Mouse (Mus musculus) liver, embryonic 13.5 days (tissue): Measurements from ENCODE around the gene Tex101. TPM values are rescaled to one million over a fixed set of nuclear protein-coding genes. Genes with fewer than 3 reads are reported as not detected.
"Not testable (repeated sequence)": the region's sequence is repeated elsewhere in the genome, so short reads cannot be mapped to it uniquely, and the experiment has no call there.

ENCODE experiments used
- ATAC-seq: fragments of 200-750 bp; cut with Nextera tagmentation; 2 replicates; pipeline ENCODE4 v1.8.0; 2017; ENCODE audit warnings: low read depth, mild to moderate bottlenecking, moderate number of reproducible peaks, moderate library complexity
- DNase-seq: peaks from one replicate; pipeline ENCODE4 v3.0.0; 2022
- H3K27ac ChIP-seq: fragments of 300-500 bp; sonication (generic); 2 replicates; pipeline ENCODE4 v1.5.1; 2015; ENCODE audit warnings: moderate library complexity, mild to moderate bottlenecking, inconsistent platforms
- H3K27me3 ChIP-seq: fragments of 300-500 bp; sonication (generic); 2 replicates; pipeline ENCODE4 v1.6.1; 2015; ENCODE audit warnings: mild to moderate bottlenecking, inconsistent platforms
- H3K36me3 ChIP-seq: fragments of 300-500 bp; sonication (generic); 2 replicates; pipeline ENCODE4 v1.6.1; 2015; ENCODE audit warnings: mild to moderate bottlenecking, inconsistent platforms
- H3K4me1 ChIP-seq: fragments of 300-500 bp; sonication (generic); replicated peaks from 2 replicates; pipeline ENCODE4 v1.6.1; 2015; ENCODE audit warnings: inconsistent platforms
- H3K4me2 ChIP-seq: fragments of 300-500 bp; sonication (generic); 2 replicates; pipeline ENCODE4 v1.6.1; 2015; ENCODE audit warnings: inconsistent platforms, mild to moderate bottlenecking, moderate library complexity
- H3K4me3 ChIP-seq: fragments of 300-500 bp; sonication (generic); replicated peaks from 2 replicates; pipeline ENCODE4 v1.5.1; 2015; ENCODE audit warnings: mild to moderate bottlenecking, inconsistent platforms
- H3K9ac ChIP-seq: fragments of 300-500 bp; sonication (generic); 2 replicates; pipeline ENCODE4 v1.6.1; 2015; ENCODE audit warnings: mild to moderate bottlenecking, inconsistent platforms
- H3K9me3 ChIP-seq: fragments of 300-500 bp; sonication (generic); replicated peaks from 2 replicates; pipeline ENCODE4 v1.6.1; 2016; ENCODE audit warnings: inconsistent platforms
- WGBS: fragments of 180-500 bp; shearing (Covaris S2); methylation state at CpG from one replicate; pipeline ENCODE4 v1.1.7; 2015; ENCODE audit not compliant: insufficient replicate concordance; 5-methylcytosine and 5-hydroxymethylcytosine counted together
- polyA plus RNA-seq: library from polyadenylated mRNA; unstranded; fragments of >200 nt; fragmentation: Nextera tagmentation; extraction: Ambion mirVana; gene quantifications from 2 replicates; pipeline ENCODE4 v1.2.1, GENCODE M21; 2015

Gene Tex101
- not detected in 2 replicates for polyA plus RNA-seq

DNA sequence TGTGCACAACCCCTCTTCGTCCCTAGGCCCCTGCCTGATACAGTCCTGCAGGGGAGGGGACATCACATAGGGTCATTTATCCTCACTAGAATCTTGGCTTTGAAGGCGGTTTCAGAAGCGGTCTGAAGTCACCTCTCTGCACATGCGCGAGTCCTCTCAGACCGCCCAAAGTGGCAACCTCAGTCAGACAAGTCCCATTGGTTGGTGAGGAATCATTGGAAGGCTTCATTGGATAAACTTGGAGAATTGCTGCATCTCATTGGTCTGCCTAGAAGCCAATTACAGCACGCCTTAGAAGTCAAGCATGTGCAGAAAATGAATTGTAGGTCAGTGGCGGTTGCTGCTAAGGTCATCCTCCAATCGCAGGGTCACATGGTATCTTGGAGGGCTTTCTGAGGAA lies at the start of gene Tex101:
Gene Tex101 (minus strand): TSS at position 101 of the 400 bp plus-strand sequence.
- no peak for DNase-seq
- no peak within 1 kb of the TSS for H3K27ac ChIP-seq
- ATAC-seq, result no peak
- H3K4me3 ChIP-seq, result no peak within 1 kb of the TSS
- no peaks in the 10 kb centered on the region for H3K4me1 ChIP-seq
- 70% methylated on average over 9 of the region's 9 CpGs for WGBS
- no peaks in the 10 kb centered on the region for H3K9me3 ChIP-seq
- no peak within 1 kb of the TSS for H3K9ac ChIP-seq
- no peak within 1 kb of the TSS for H3K4me2 ChIP-seq
- H3K27me3 ChIP-seq, result no peaks in the 10 kb centered on the region
- H3K36me3 ChIP-seq, result no peaks in the 10 kb centered on the region

DNA sequence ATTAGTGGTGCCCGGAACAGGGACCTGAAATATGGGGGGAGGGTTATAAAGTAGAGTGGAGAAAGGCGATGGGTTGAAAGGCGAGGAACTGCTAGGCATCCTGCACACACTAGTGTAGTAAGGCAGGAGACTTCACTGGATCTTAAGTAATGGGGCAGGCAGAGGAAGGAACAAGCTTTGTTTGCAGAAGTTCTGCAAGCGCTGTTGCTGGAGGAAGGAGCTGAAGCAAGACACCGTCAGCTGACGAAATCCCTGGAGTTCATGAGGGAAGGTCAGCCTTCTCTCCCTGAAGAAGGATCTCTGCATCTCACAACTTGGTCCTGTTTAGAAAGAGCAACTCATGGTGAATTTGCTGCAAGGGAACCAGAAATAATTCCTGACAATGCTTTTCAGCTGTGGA lies 38.6 kb upstream of the Tex101 start:
- no peak for ATAC-seq
- DNase-seq, result no peak
- Histone ChIP-seq H3K4me3 (no peak overlapping the region), H3K27ac (no peak overlapping the region), H3K36me3 (no peaks in the 10 kb centered on the region), H3K4me1 (no peaks in the 10 kb centered on the region), H3K9ac (no peak overlapping the region), H3K9me3 (no peaks in the 10 kb centered on the region), H3K27me3 (no peaks in the 10 kb centered on the region), H3K4me2 (no peak overlapping the region)
- WGBS, result 45% methylated on average over 6 of the region's 6 CpGs

DNA sequence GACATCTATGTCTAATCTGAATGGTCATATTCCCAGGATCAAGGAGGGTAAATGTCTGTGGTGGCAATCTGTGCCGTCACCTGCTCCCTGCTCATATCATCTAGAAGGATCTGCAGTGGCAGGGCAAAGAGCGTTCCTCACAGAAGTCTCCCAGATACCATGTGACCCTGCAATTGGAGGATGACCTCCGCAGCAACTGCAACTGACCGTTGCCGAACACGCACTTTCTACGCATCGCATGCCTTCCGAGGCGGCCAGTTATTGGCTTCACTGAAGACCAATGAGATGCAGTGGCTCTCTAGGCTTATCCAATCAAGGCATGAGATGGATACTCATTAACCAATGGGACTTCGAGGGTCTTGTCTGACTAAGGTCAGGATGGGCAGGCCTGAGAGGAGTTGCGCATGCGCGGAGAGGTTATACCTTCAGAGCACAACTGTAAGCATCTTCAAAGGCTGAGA lies 32.4 kb upstream of the Tex101 start, which contains the start of gene BC049730:
Gene BC049730 (plus strand): TSS at position 411 of the 461 bp plus-strand sequence.
- Histone ChIP-seq H3K27me3 (no peaks in the 10 kb centered on the region), H3K36me3 (no peaks in the 10 kb centered on the region), H3K9ac (no peak within 1 kb of the TSS), H3K4me1 (no peaks in the 10 kb centered on the region), H3K27ac (no peak within 1 kb of the TSS), H3K9me3 (no peaks in the 10 kb centered on the region), H3K4me3 (no peak within 1 kb of the TSS), H3K4me2 (no peak within 1 kb of the TSS)
- ATAC-seq, result no peak
- WGBS, result 80% methylated on average over 14 of the region's 14 CpGs
- no peak for DNase-seq

DNA sequence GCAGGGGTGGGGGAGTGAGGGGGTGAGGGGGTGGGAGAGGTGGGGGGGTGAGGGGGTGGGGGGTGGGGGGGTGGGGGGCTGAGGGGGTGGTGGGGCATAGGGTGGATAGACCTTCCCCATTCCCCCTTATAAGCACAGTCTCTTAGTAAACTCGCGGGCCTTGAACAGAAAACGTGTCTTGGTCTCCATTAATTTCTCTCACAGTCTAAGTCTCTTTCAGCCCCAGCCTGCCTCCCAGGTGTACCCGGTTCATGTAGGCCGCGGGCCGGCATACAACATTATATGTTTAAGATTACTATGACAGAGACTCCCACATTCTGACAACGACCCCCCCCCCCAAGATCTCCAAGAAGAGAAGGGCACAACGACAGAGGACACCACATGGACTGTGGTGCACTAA lies 26.4 kb upstream of the Tex101 start:
- H3K4me3 ChIP-seq, H3K27ac ChIP-seq, H3K4me2 ChIP-seq, H3K4me1 ChIP-seq, DNase-seq, H3K9ac ChIP-seq, H3K36me3 ChIP-seq, H3K27me3 ChIP-seq, ATAC-seq, H3K9me3 ChIP-seq: not testable (repeated sequence)
- WGBS, result 63% methylated on average over 9 of the region's 9 CpGs

DNA sequence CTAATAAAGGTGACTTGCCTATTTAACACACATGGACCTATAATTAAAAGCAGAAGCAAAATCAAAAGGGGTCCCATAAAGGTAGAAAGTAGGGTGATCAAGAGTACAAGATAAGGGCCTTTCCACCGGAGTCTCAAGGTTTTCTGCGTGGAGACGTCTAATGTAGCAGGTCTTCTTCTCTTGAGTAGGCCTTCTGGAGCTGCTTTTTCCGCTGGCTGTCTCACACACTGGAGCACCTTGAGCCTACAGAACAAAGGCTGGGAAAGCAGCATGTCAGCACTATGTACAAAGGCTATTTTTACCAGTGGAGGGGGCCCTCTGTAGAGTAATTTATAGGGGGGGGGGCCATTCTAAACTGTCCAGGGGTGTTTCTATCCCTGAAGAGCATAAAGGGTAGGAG lies 21.4 kb upstream of the Tex101 start:
- DNase-seq, H3K9ac ChIP-seq, H3K4me2 ChIP-seq, ATAC-seq, H3K36me3 ChIP-seq, H3K27me3 ChIP-seq, H3K9me3 ChIP-seq, H3K4me3 ChIP-seq, H3K4me1 ChIP-seq, H3K27ac ChIP-seq: not testable (repeated sequence)
- 71% methylated on average over 4 of the region's 4 CpGs for WGBS

DNA sequence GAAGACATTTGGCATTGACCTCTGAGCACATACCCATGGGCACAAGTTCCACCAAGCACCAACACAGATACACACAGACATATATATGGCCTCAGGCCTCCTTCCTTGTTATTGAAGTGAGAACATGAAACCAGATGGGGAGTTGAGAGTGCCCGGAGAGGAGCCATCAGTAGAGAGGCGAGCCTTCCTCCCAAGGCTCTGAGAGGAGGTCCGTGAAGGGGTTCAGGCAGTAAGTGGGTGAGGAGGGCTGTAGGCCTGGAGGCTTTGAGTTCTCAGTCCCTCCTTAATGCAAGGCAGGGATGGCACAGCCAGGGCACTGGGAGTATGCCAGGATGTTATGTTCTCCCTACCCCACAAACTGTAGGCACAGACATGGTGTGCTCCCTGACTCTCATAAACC lies 16.2 kb upstream of the Tex101 start:
- not testable (repeated sequence) for H3K4me2 ChIP-seq, H3K36me3 ChIP-seq, H3K27me3 ChIP-seq, ATAC-seq, H3K4me1 ChIP-seq, H3K4me3 ChIP-seq, H3K9me3 ChIP-seq, DNase-seq, H3K27ac ChIP-seq, H3K9ac ChIP-seq
- WGBS, result 62% methylated on average over 3 of the region's 3 CpGs

DNA sequence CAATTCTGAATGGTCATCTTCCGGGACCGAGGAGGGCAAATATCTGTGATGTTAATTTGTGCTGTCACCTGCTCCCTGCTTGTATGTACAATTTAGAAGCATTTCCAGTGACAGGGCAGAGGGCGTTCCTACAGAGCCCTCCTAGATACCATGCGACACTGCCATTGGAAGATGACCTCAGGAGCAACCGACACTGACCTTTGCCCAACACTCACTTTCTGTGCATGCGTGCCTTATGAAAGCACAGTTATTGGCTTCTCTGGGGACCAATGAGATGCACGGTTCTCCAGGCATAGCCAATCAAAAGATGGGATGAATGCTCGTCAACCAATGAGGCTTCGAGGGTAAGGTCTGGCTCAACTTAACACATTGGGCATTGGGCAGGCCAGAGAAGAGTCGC lies 11.0 kb upstream of the Tex101 start:
- not testable (repeated sequence) for ATAC-seq, DNase-seq, H3K9ac ChIP-seq, H3K27ac ChIP-seq, H3K4me1 ChIP-seq, H3K4me3 ChIP-seq, H3K36me3 ChIP-seq, H3K27me3 ChIP-seq, H3K4me2 ChIP-seq, H3K9me3 ChIP-seq
- WGBS, result 80% methylated on average over 10 of the region's 10 CpGs

DNA sequence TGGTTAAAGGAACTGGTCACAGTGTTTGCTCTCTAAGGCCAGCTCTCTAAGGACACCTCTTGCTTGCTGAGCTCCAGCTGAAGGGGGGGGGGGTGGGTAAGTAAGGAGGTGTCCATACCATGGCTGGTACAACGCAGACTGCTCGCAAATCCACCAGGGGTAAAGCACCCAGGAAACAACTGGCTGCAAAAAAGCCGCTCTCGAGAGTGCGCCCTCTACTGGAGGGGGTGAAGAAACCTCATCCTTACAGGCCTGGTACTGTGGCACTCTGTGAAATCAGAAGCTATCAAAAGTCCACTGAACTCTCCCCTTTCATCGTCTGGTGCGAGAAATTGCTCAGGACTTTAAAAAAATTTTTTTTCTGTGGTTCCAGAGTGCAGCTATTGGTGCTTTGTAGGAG lies 7.6 kb upstream of the Tex101 start:
- H3K36me3 ChIP-seq, ATAC-seq, H3K4me1 ChIP-seq, H3K27me3 ChIP-seq, H3K4me2 ChIP-seq, DNase-seq, H3K9ac ChIP-seq, H3K9me3 ChIP-seq, H3K27ac ChIP-seq, H3K4me3 ChIP-seq: not testable (repeated sequence)
- WGBS, result 51% methylated on average over 7 of the region's 7 CpGs

DNA sequence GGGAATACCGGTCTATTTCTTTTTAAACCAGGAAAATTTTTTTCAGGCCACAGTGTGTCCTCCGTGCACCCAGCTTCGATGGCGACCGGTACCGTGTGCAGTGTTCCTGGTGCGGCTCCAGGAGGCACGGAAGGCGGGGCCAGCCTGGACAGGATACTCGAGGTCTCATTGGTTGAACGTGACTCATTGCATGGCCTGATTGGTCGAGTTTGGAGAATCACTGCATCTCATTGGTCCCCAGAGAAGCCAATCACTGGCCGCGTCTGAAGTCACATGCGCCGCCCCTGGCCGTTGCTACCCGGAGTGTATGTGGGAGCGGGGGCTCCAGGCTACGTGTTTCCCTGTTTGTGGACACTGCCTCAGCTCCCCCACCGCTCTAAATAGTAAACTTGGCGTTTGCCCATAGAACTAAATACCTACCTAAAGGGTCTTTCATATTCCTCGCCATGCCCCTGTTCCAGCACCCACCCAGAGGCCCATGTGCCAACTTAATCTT lies 4.5 kb downstream of the Tex101 start:
- DNase-seq (no peak), ATAC-seq (no peak)
- Histone ChIP-seq H3K9ac (no peak overlapping the region), H3K27me3 (0 out of 2 replicates have a peak, but pooled peaks cover 5% of the 10 kb centered on the region), H3K4me1 (no peaks in the 10 kb centered on the region), H3K4me2 (no peak overlapping the region), H3K36me3 (no peaks in the 10 kb centered on the region), H3K4me3 (no peak overlapping the region), H3K9me3 (no peaks in the 10 kb centered on the region), H3K27ac (no peak overlapping the region)
- 71% methylated on average over 23 of the region's 23 CpGs for WGBS

DNA sequence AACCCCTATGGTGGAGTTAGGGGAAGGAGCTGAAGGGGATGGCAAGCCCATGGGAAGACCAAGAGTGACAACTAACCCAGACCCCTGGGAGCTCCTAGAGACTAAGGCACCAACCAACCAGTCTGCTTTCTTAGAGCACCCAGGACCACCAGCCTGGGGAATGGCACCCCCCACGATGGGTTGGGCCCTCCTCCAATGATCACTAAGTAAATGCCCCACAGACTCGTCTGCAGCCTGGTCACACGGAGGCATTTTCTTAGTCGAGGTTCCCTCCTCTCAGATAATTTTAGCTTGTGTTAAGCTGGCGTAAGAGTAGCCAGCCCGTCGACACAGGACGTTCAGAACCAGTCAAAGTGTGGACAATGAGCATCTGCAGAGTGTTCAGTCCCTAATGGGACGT lies 11.5 kb downstream of the Tex101 start:
- H3K9ac ChIP-seq, result no peak overlapping the region
- H3K27ac ChIP-seq, result no peak overlapping the region
- H3K27me3 ChIP-seq, result 0 out of 2 replicates have a peak, but pooled peaks cover 3% of the 10 kb centered on the region
- WGBS, result 63% methylated on average over 9 of the region's 9 CpGs
- no peak overlapping the region for H3K4me3 ChIP-seq
- H3K4me1 ChIP-seq, result peaks cover 3% of the 10 kb centered on the region; the same call in 1 of the 2 replicates
- no peak for ATAC-seq
- no peak for DNase-seq
- no peak overlapping the region for H3K4me2 ChIP-seq
- no peaks in the 10 kb centered on the region for H3K9me3 ChIP-seq
- no peaks in the 10 kb centered on the region for H3K36me3 ChIP-seq

DNA sequence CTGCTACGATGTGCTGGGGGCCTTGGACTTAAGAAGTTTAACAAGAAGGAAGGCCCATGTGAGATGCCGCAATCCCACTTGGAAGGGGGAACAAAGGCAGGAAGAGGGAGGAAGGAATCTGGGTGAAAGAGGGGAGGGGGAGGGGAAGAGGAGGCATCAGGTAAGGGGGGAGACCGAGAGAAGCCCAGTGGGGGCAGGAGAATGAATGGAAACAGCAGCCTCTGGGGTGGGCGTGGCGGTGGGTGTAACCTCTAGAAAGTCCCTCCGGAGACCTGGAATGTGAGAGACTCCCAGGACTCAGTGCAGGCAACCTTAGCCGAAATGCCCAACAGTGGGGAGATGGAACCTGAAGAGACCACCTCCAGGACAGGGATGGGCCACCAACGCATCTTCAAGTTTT lies 12.2 kb downstream of the Tex101 start:
- Histone ChIP-seq H3K27me3 (no peaks in the 10 kb centered on the region), H3K36me3 (no peaks in the 10 kb centered on the region), H3K9me3 (no peaks in the 10 kb centered on the region), H3K27ac (no peak overlapping the region), H3K4me1 (peaks cover 3% of the 10 kb centered on the region; the same call in 1 of the 2 replicates), H3K4me3 (no peak overlapping the region), H3K9ac (no peak overlapping the region), H3K4me2 (no peak overlapping the region)
- WGBS, result 33% methylated on average over 8 of the region's 8 CpGs
- ATAC-seq (no peak), DNase-seq (no peak)

DNA sequence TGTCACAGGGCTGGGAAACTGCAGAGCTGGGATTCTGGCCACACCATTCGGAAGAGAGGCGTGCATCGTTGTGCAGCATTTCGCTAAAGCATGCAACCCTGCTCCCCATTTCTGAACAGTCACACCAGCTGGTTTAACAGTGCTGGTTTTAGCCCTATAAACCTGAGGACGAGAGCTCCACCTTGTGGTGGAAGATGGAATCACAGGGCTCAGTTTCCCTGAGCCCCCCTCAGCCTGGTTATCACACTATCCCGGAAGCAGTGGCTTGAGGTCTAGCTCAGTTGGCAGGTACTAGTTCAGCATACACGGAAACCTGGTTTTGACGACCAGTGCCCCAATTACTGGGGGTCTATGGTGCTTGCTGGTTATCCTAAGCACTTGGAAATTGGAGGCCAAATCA lies 13.9 kb downstream of the Tex101 start:
- DNase-seq (peak; percentile 51), ATAC-seq (peak; percentile 39; the same call in 1 of the 2 replicates)
- Histone ChIP-seq H3K36me3 (no peaks in the 10 kb centered on the region), H3K4me3 (no peak overlapping the region), H3K9ac (no peak overlapping the region), H3K4me2 (no peak overlapping the region), H3K27ac (no peak overlapping the region), H3K27me3 (no peaks in the 10 kb centered on the region), H3K4me1 (peaks cover 3% of the 10 kb centered on the region; the same call in 1 of the 2 replicates), H3K9me3 (no peaks in the 10 kb centered on the region)
- 8% methylated on average over 8 of the region's 8 CpGs for WGBS
